In the genomic region with DNA sequence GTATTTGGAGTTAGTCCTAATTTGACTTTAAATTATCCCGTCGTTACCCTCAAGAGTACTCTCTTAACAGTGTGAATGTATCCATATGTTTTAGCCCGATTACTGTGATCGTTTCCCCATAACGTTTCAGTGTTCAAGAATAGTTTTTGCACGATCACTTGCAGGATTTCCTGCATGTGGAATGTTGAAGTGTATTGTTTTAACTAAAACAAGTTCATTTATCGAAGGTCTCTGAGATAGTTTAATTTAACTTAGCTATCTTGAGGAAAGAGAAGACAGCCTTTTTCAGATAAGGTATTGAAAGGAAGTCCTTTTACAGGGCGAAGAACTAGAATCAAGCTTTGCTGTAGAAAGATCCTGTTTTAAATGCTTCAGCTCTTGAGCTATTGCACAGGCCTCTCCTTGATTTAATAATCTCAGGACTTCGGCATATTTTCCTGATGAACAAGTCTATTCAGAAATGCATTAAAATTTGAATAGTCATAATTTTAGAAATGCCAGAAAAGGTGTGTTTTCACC, we compare ENCODE assay signal across 8 mouse cellular contexts. TPM values are rescaled to one million over a fixed set of nuclear protein-coding genes. Genes with fewer than 3 reads are reported as not detected.
A peak's percentile ranks its signal among the peaks of the same experiment; 100 is the strongest.
DNase-seq lines count a peak whose midpoint lies in the region; ATAC-seq lines count a peak whose summit lies in the region.

No protein-coding gene starts in this region.

- no peaks in the 10 kb centered on the region for H3K27me3 ChIP-seq in kidney, embryonic 14.5 days (ENCODE audit: control insufficient read depth, insufficient read depth, low read length)
- H3K27me3 ChIP-seq in hindbrain, embryonic 15.5 days = no peaks in the 10 kb centered on the region
- no peaks in the 10 kb centered on the region for H3K27me3 ChIP-seq in midbrain, embryonic 15.5 days (replicated peaks)

- no peak for DNase-seq in kidney, adult 18-20 months
- DNase-seq in adipocyte (ENCODE audit: low spot score) = peak; percentile 17
- DNase-seq in urinary bladder, adult 18-20 months (ENCODE audit: low spot score in 2 of 2) = no peak
- no peak for DNase-seq in left cerebral cortex, adult 18-20 months (ENCODE audit: low spot score in 2 of 2)
- no peak for DNase-seq in c-Kit-positive CD71-positive TER-119-positive erythroid progenitor cells, embryonic 14.5 days (ENCODE audit: low spot score)

- peak overlapping the region; percentile 74 for H3K4me2 ChIP-seq in kidney, embryonic 14.5 days (replicated peaks; ENCODE audit: low read depth, low read length)
- peak overlapping the region; percentile 85 for H3K4me2 ChIP-seq in hindbrain, embryonic 15.5 days
- H3K4me2 ChIP-seq in midbrain, embryonic 15.5 days = peak overlapping the region; percentile 55

- peak overlapping the region; percentile 64 for H3K4me3 ChIP-seq in kidney, embryonic 14.5 days (ENCODE audit: low read length)
- H3K4me3 ChIP-seq in hindbrain, embryonic 15.5 days = peak overlapping the region; percentile 88
- peak overlapping the region; percentile 96 for H3K4me3 ChIP-seq in midbrain, embryonic 15.5 days

- peak overlapping the region; percentile 91 for H3K9ac ChIP-seq in kidney, embryonic 14.5 days (ENCODE audit: low read depth, low read length)
- H3K9ac ChIP-seq in hindbrain, embryonic 15.5 days = peak overlapping the region; percentile 84
- peak overlapping the region; percentile 80 for H3K9ac ChIP-seq in midbrain, embryonic 15.5 days

- WGBS in kidney, embryonic 14.5 days = 19% methylated on average over 9 of the region's 9 CpGs
- WGBS in hindbrain, embryonic 15.5 days = 24% methylated on average over 9 of the region's 9 CpGs
- WGBS in midbrain, embryonic 15.5 days = 22% methylated on average over 9 of the region's 9 CpGs

- ATAC-seq in kidney, embryonic 14.5 days (ENCODE audit: low FRiP score, low TSS enrichment) = no peak
- no peak for ATAC-seq in hindbrain, embryonic 15.5 days (ENCODE audit: low FRiP score, low read depth)
- no peak for ATAC-seq in midbrain, embryonic 15.5 days (replicated peaks)

- H3K9me3 ChIP-seq in kidney, embryonic 14.5 days (ENCODE audit: control insufficient read depth, low read length) = no peaks in the 10 kb centered on the region
- H3K9me3 ChIP-seq in hindbrain, embryonic 15.5 days = no peaks in the 10 kb centered on the region
- H3K9me3 ChIP-seq in midbrain, embryonic 15.5 days = no peaks in the 10 kb centered on the region

- H3K27ac ChIP-seq in kidney, embryonic 14.5 days (ENCODE audit: low read depth, low read length) = no peak overlapping the region
- H3K27ac ChIP-seq in hindbrain, embryonic 15.5 days (replicated peaks) = no peak overlapping the region
- peak overlapping the region; percentile 95; the same call in 1 of the 2 replicates for H3K27ac ChIP-seq in midbrain, embryonic 15.5 days

- H3K4me1 ChIP-seq in kidney, embryonic 14.5 days (ENCODE audit: control insufficient read depth, insufficient read depth, low read length) = peaks cover 8% of the 10 kb centered on the region; the same call in 1 of the 2 replicates
- peaks cover 33% of the 10 kb centered on the region for H3K4me1 ChIP-seq in hindbrain, embryonic 15.5 days (replicated peaks)
- peaks cover 27% of the 10 kb centered on the region for H3K4me1 ChIP-seq in midbrain, embryonic 15.5 days

- H3K36me3 ChIP-seq in kidney, embryonic 14.5 days (ENCODE audit: control insufficient read depth, insufficient read depth, low read length) = peaks cover 7% of the 10 kb centered on the region; the same call in 1 of the 2 replicates
- no peaks in the 10 kb centered on the region for H3K36me3 ChIP-seq in hindbrain, embryonic 15.5 days
- no peaks in the 10 kb centered on the region for H3K36me3 ChIP-seq in midbrain, embryonic 15.5 days (replicated peaks)

RNA-seq across cellular contexts. Expression of gene Mapk1, which starts 1.3 kb away (rescaled TPM):
- polyA plus RNA-seq in kidney, embryonic 14.5 days (2014; fragmentation: Nextera tagmentation; extraction: Ambion mirVana) = 197 and 210 TPM in 2 replicates
- polyA plus RNA-seq in hindbrain, embryonic 15.5 days (2015; fragmentation: Nextera tagmentation; extraction: Ambion mirVana) = 187 and 189 TPM in 2 replicates
- polyA plus RNA-seq in midbrain, embryonic 15.5 days (2015; fragmentation: Nextera tagmentation; extraction: Ambion mirVana) = 180 and 182 TPM in 2 replicates
- total RNA-seq in left cerebral cortex, adult 18-20 months (2021) = 100 to 1,000 TPM; 448 to 457 TPM
